Mouse (Mus musculus) G1E (cell line): Measurements from ENCODE around the gene Kiss1. TPM values are rescaled to one million over a fixed set of nuclear protein-coding genes. Genes with fewer than 3 reads are reported as not detected.

Experiments used
- ATAC-seq: 2 replicates; pipeline ENCODE4 v1.8.0; 2016; ENCODE audit warnings: mild to moderate bottlenecking; ENCODE audit not compliant: insufficient number of reproducible peaks, poor library complexity, low FRiP score, severe bottlenecking; ENCODE audit errors: extremely low read depth
- DNase-seq: peaks from one replicate; pipeline ENCODE4 v3.0.0; 2012; ENCODE audit warnings: low spot score
- H3K27me3 ChIP-seq: 2 replicates; pipeline ENCODE4 v1.6.1; 2012; ENCODE audit warnings: mild to moderate bottlenecking, low read length, inconsistent platforms; ENCODE audit not compliant: insufficient read depth
- H3K36me3 ChIP-seq: replicated peaks from 2 replicates; pipeline ENCODE3; 2012; ENCODE audit warnings: mild to moderate bottlenecking, inconsistent platforms
- H3K4me1 ChIP-seq: 2 replicates; pipeline ENCODE4 v1.6.1; 2012; ENCODE audit warnings: low read depth, low read length, inconsistent platforms, mixed read lengths; ENCODE audit not compliant: insufficient read depth
- H3K4me3 ChIP-seq: 2 replicates; pipeline ENCODE4 v1.5.1; 2012; ENCODE audit warnings: low read depth, mild to moderate bottlenecking, inconsistent platforms, low read length, moderate library complexity, mixed read lengths
- H3K9me3 ChIP-seq: replicated peaks from 2 replicates; pipeline ENCODE4 v1.6.1; 2012; ENCODE audit warnings: inconsistent platforms
- CTCF ChIP-seq: IDR thresholded peaks from 2 replicates; pipeline ENCODE4 v1.5.1; 2012; ENCODE audit warnings: low read depth, low read length, inconsistent platforms, mixed read lengths
- GATA1 ChIP-seq: IDR thresholded peaks from 2 replicates; pipeline ENCODE4 v1.6.1; 2012; ENCODE audit warnings: borderline replicate concordance, low read length, inconsistent platforms, mixed read lengths
- GATA2 ChIP-seq: IDR thresholded peaks from 2 replicates; pipeline ENCODE4 v1.6.1; 2012; ENCODE audit warnings: low read depth, low read length, inconsistent platforms, borderline replicate concordance
- POLR2AphosphoS5 ChIP-seq: IDR thresholded peaks from 2 replicates; pipeline ENCODE4 v1.6.1; 2012; ENCODE audit warnings: low read depth, low read length, inconsistent platforms; ENCODE audit not compliant: insufficient replicate concordance
- TAL1 ChIP-seq: conservative IDR thresholded peaks from 2 replicates; pipeline ENCODE4 v1.6.1; 2012; ENCODE audit warnings: low read depth, low read length, inconsistent platforms, mixed read lengths
- polyA plus RNA-seq: library from polyadenylated mRNA; stranded (reverse); fragments of >175 nt; gene quantifications from 2 replicates; pipeline ENCODE4 v1.2.3, GENCODE M21; 2012
- total RNA-seq, 2 experiments: library from RNA; stranded (forward) in 1 of 2; stranded (reverse) in 1 of 2; fragments of 200-1000 nt in 1 of 2; fragments of >200 nt in 1 of 2; fragmentation: Nextera tagmentation in 1 of 2; gene quantifications; 2 replicates each; pipeline ENCODE4 v1.2.3; 2014 to 2017

Gene Kiss1
- total and polyA plus RNA-seq, 3 experiments, result not detected

DNA sequence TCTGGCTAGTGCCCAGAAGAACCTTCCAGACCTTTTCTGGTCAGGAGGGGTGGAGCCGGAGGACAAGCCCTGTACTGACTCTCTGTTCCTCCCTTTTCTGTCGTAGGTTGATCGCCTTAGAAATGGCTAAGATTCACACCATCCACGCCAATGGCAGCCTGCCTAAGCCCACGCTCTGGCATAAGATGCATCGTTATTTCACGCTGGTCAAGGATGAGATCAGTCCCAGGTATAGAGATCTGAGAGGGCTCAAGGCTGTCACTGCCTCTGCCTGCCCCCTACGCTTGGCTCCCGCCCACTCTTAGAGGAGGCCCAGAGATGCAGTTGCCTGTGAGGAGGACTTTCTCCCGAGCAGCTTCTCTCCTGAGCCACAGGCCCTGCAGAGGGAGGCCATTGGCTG, 47.0 kb downstream of the Kiss1 start:
- Histone ChIP-seq H3K4me1 (peaks cover under 1% of the 10 kb centered on the region; the same call in 1 of the 2 replicates), H3K36me3 (no peaks in the 10 kb centered on the region), H3K9me3 (0 out of 2 replicates have a peak, but pooled peaks cover 2% of the 10 kb centered on the region), H3K27me3 (peaks cover 26% of the 10 kb centered on the region), H3K4me3 (no peak overlapping the region)
- ATAC-seq, result no peak
- DNase-seq, result no peak
- TF ChIP-seq CTCF, result no peak
- TF ChIP-seq GATA1, result no peak
- TF ChIP-seq GATA2, result no peak
- TF ChIP-seq POLR2AphosphoS5, result no peak
- TF ChIP-seq TAL1, result no peak

DNA sequence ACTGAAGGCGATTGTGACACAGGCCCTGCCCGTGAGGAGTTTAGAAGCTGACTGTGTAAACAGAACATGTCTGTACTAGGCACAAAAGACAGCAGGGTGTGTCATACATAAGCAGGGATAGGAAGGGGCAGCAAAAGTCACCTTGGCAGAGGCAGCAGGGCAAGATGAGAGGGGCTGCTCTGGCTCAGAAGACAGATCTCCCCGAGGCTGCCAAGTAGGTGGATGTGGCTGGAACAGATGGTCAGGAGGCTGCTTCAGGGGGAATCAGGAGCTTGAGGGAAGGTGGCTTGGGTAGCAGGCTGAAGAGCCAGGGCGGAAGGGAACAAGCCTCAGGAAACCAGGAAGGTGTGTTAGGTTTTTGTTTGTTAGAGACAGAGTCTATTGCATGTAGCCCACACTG, 48.7 kb downstream of the Kiss1 start:
- ATAC-seq (no peak), DNase-seq (no peak)
- H3K4me1 ChIP-seq, result no peaks in the 10 kb centered on the region
- H3K36me3 ChIP-seq, result no peaks in the 10 kb centered on the region
- no peaks in the 10 kb centered on the region for H3K9me3 ChIP-seq
- no peak overlapping the region for H3K4me3 ChIP-seq
- TF ChIP-seq GATA1 (no peak), GATA2 (no peak), TAL1 (no peak), CTCF (no peak), POLR2AphosphoS5 (no peak)
- H3K27me3 ChIP-seq, result peaks cover 18% of the 10 kb centered on the region

DNA sequence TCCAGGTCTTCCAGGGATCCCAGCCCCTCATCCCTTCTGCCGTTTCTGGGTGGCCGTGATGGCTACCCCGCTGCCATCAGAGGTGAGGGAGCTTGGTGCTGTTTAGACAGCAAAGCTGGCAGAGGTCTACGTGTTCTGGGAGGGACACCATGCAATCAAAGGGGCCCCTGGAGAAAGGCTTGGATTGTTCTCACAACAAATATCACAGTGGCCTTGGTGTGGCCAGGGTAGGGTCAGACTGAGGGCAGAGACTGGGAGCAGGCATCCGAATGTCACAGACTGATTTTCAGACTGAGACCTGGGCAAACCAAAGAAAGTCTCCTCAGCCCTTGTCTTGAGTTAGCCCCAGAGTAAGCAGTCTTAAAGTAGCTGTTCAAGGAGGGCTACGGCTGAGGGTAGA, 49.8 kb downstream of the Kiss1 start:
- DNase-seq, result no peak
- Histone ChIP-seq H3K4me1 (no peaks in the 10 kb centered on the region), H3K4me3 (no peak overlapping the region), H3K9me3 (no peaks in the 10 kb centered on the region), H3K36me3 (no peaks in the 10 kb centered on the region), H3K27me3 (peaks cover 12% of the 10 kb centered on the region)
- TF ChIP-seq CTCF (no peak), POLR2AphosphoS5 (no peak), GATA1 (no peak), TAL1 (no peak), GATA2 (no peak)
- ATAC-seq, result no peak

DNA sequence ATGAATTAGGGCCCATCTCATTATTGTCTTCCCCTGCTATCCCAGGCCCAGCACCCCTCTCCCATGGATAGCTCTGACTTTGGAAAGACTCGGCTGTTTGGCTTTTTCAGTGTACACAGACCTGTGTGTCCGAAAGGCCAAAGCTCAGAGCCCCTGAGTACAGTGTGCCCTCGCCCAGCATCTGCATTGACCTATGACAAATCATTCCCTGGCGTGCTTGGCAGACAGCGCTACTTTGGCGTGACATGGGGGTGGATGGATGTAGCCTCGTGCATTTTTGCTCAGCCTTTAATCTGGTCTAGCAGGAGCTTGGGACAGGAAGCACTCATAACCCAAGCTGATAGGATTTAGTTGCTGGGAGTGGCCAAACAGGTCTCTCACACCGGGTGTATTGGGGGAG, 50.4 kb downstream of the Kiss1 start:
- no peak overlapping the region for H3K4me3 ChIP-seq
- no peak for TF ChIP-seq TAL1
- TF ChIP-seq GATA2, result no peak
- TF ChIP-seq CTCF, result no peak
- no peak for TF ChIP-seq POLR2AphosphoS5
- TF ChIP-seq GATA1, result no peak
- H3K4me1 ChIP-seq, result no peaks in the 10 kb centered on the region
- ATAC-seq, result no peak
- H3K27me3 ChIP-seq, result peaks cover 9% of the 10 kb centered on the region
- no peaks in the 10 kb centered on the region for H3K36me3 ChIP-seq
- no peak for DNase-seq
- H3K9me3 ChIP-seq, result no peaks in the 10 kb centered on the region

DNA sequence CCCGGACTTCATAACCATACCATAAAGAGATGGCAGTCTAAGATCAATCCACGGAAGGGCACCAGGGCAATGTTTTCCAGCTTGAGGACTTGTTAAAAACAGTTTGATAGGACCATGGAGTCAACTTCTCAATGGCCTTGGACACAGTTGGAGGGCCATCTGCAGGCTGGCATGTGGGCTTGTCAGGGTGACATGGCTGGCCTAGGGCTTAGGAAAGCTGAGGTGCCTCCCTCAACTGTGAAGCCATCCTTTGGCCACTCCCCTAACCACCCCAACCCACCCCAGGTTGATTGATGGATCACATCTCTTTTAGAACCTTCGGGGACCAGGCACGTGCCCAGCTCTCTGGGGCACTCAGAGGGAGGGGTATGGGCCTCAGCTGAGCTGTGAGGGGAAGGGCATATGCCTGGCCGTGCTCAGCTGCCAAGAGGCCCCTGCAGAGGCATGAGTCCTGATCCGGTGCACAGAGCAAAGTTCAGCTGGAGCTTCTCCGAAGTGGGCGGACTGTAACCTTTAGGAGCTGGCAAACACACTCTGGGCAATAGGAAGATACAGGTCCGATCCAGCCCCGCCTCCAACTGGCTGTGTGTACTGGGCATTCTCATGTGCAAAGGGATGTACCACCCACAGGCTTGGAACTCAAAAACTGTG, 54.1 kb downstream of the Kiss1 start:
- H3K27me3 ChIP-seq, result peaks cover 2% of the 10 kb centered on the region; the same call in 1 of the 2 replicates
- ATAC-seq (no peak), DNase-seq (no peak)
- 0 out of 2 replicates have a peak, but pooled peaks cover 2% of the 10 kb centered on the region for H3K4me1 ChIP-seq
- H3K36me3 ChIP-seq, result no peaks in the 10 kb centered on the region
- H3K4me3 ChIP-seq, result no peak overlapping the region
- TF ChIP-seq GATA1 (no peak), POLR2AphosphoS5 (no peak), TAL1 (no peak)
- H3K9me3 ChIP-seq, result no peaks in the 10 kb centered on the region

DNA sequence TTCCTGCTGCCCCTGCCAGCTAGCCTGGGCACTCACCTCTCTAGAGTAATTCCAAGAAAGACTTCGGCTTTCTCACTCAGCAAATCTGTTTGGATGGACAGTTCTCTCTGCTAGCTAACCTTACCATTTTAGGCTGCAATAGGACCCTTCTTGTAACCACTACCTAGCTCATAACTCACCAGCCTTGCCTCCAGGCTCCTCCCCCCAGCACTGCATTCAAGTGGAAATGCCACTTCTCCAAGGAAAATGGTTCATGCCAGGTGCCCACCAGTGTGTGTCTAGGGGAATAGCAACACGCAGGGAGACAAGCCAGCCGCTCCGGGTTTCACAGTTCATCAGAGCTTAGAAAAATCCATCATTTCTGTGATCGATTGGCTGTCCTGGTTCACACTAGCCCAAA, 55.9 kb downstream of the Kiss1 start:
- H3K27me3 ChIP-seq, result peaks cover 3% of the 10 kb centered on the region; the same call in 1 of the 2 replicates
- no peaks in the 10 kb centered on the region for H3K36me3 ChIP-seq
- H3K4me1 ChIP-seq, result 0 out of 2 replicates have a peak, but pooled peaks cover 2% of the 10 kb centered on the region
- ATAC-seq, result no peak
- H3K4me3 ChIP-seq, result no peak overlapping the region
- H3K9me3 ChIP-seq, result no peaks in the 10 kb centered on the region
- TF ChIP-seq TAL1 (no peak), GATA2 (no peak), GATA1 (no peak), POLR2AphosphoS5 (no peak)
- DNase-seq, result no peak

Other genes with a start within 250 kb of the Kiss1 start
- gene Ppp1r15b, start 190.7 kb upstream of the Kiss1 start, total RNA-seq (2014; fragmentation: Nextera tagmentation), result 100 and 105 TPM in 2 replicates
- 105 and 131 TPM in 2 replicates for gene Ppp1r15b, start 190.7 kb upstream of the Kiss1 start, total RNA-seq (2017)
- 35.3 and 38.6 TPM in 2 replicates for gene Ppp1r15b, start 190.7 kb upstream of the Kiss1 start, polyA plus RNA-seq
- gene Plekha6, start 157.7 kb upstream of the Kiss1 start, total RNA-seq (2014; fragmentation: Nextera tagmentation), result not detected in 2 replicates
- gene Plekha6, start 157.7 kb upstream of the Kiss1 start, total RNA-seq (2017), result 0.17 and 0.38 TPM in 2 replicates
- 0.02 and 0.07 TPM in 2 replicates for gene Plekha6, start 157.7 kb upstream of the Kiss1 start, polyA plus RNA-seq
- not detected in 2 replicates for gene Golt1a, start 12.1 kb upstream of the Kiss1 start, total RNA-seq (2014; fragmentation: Nextera tagmentation)
- not detected in 2 replicates for gene Golt1a, start 12.1 kb upstream of the Kiss1 start, total RNA-seq (2017)
- not detected in 2 replicates for gene Golt1a, start 12.1 kb upstream of the Kiss1 start, polyA plus RNA-seq
- gene Ren1, start 28.6 kb downstream of the Kiss1 start, total RNA-seq (2014; fragmentation: Nextera tagmentation), result not detected in 2 replicates
- gene Ren1, start 28.6 kb downstream of the Kiss1 start, total RNA-seq (2017), result not detected in 2 replicates
- gene Ren1, start 28.6 kb downstream of the Kiss1 start, polyA plus RNA-seq, result not detected in 2 replicates
- gene Etnk2, start 41.7 kb downstream of the Kiss1 start, total RNA-seq (2014; fragmentation: Nextera tagmentation), result not detected in 2 replicates
- 0.05 and 0.06 TPM in 2 replicates for gene Etnk2, start 41.7 kb downstream of the Kiss1 start, total RNA-seq (2017)
- gene Etnk2, start 41.7 kb downstream of the Kiss1 start, polyA plus RNA-seq, result not detected in 2 replicates
- 0.38 and 0.44 TPM in 2 replicates for gene Sox13, start 102.5 kb downstream of the Kiss1 start, total RNA-seq (2014; fragmentation: Nextera tagmentation)
- gene Sox13, start 102.5 kb downstream of the Kiss1 start, total RNA-seq (2017), result 0.06 and 0.27 TPM in 2 replicates
- gene Sox13, start 102.5 kb downstream of the Kiss1 start, polyA plus RNA-seq, result 0.11 and 0.13 TPM in 2 replicates